14 mouse cellular contexts compared by ENCODE assay signal in genomic region chr11:66911811-66912210, GRCm38 (mm10). TPM values are rescaled to one million over a fixed set of nuclear protein-coding genes. Genes with fewer than 3 reads are reported as not detected.
DNase-seq lines count a peak whose midpoint lies in the region; ATAC-seq and TF ChIP-seq lines count a peak whose summit lies in the region.
"Had no signal": no experiment of that assay in that cellular context is flagged by ENCODE, and none has a peak within 500 bp of the region (broad histone marks: within the 10 kb centered on the region; RNA-seq: fewer than 3 reads in every experiment).

Gene Pirt, plus strand, starts transcription at chr11:66911981.

- no peaks in the 10 kb centered on the region for H3K36me3 ChIP-seq in midbrain, embryonic 11.5 days (ENCODE audit: control insufficient read depth, insufficient read depth, low read length)
- H3K36me3 ChIP-seq in midbrain, postnatal 0 days (ENCODE audit: insufficient read depth, low read length): no peaks in the 10 kb centered on the region
- H3K36me3 ChIP-seq in heart, postnatal 0 days (replicated peaks; ENCODE audit: control insufficient read depth, insufficient read depth, low read length): no peaks in the 10 kb centered on the region
- no peaks in the 10 kb centered on the region for H3K36me3 ChIP-seq in stomach, embryonic 15.5 days
- H3K36me3 ChIP-seq: limb, embryonic 10.5 days had no signal

- H3K27me3 ChIP-seq in midbrain, embryonic 11.5 days (ENCODE audit: control insufficient read depth, insufficient read depth, low read length): peaks cover 2% of the 10 kb centered on the region; the same call in 1 of the 2 replicates
- H3K27me3 ChIP-seq in midbrain, postnatal 0 days (ENCODE audit: insufficient read depth, low read length): no peaks in the 10 kb centered on the region
- no peaks in the 10 kb centered on the region for H3K27me3 ChIP-seq in heart, postnatal 0 days (ENCODE audit: control insufficient read depth, insufficient read depth, low read length)
- H3K27me3 ChIP-seq in stomach, embryonic 15.5 days (replicated peaks): no peaks in the 10 kb centered on the region; the same call in 1 of the 2 replicates

- 50% methylated on average over 10 of the region's 10 CpGs for WGBS in midbrain, embryonic 11.5 days
- 50% methylated on average over 10 of the region's 10 CpGs for WGBS in midbrain, postnatal 0 days
- 20% methylated on average over 10 of the region's 10 CpGs for WGBS in heart, postnatal 0 days
- WGBS in stomach, embryonic 15.5 days: 40% methylated on average over 10 of the region's 10 CpGs

- ATAC-seq in midbrain, embryonic 11.5 days (ENCODE audit: low FRiP score): no peak
- no peak for ATAC-seq in midbrain, postnatal 0 days (ENCODE audit: low FRiP score)
- no peak for ATAC-seq in heart, postnatal 0 days (ENCODE audit: insufficient read depth, low read depth)
- no peak for ATAC-seq in stomach, embryonic 15.5 days (ENCODE audit: insufficient read depth, low FRiP score, low read depth)

- no peak within 1 kb of the TSS for H3K27ac ChIP-seq in midbrain, embryonic 11.5 days (ENCODE audit: low read depth, low read length)
- H3K27ac ChIP-seq in midbrain, postnatal 0 days (ENCODE audit: low read depth, low read length): no peak within 1 kb of the TSS
- peak within 1 kb of the TSS; percentile 88 for H3K27ac ChIP-seq in heart, postnatal 0 days (ENCODE audit: low read depth)
- peak within 1 kb of the TSS; percentile 16; the same call in 1 of the 2 replicates for H3K27ac ChIP-seq in stomach, embryonic 15.5 days
- H3K27ac ChIP-seq: limb, embryonic 10.5 days had no signal

- no peak within 1 kb of the TSS for H3K9ac ChIP-seq in midbrain, embryonic 11.5 days (ENCODE audit: low read length)
- H3K9ac ChIP-seq in midbrain, postnatal 0 days (replicated peaks; ENCODE audit: low read length, poor library complexity, severe bottlenecking): no peak within 1 kb of the TSS
- peak within 1 kb of the TSS; percentile 34; the same call in 1 of the 2 replicates for H3K9ac ChIP-seq in heart, postnatal 0 days (replicated peaks; ENCODE audit: low read depth, low read length)
- H3K9ac ChIP-seq in stomach, embryonic 15.5 days: no peak within 1 kb of the TSS

- no peak for TF ChIP-seq CTCF in midbrain, postnatal 0 days (IDR thresholded peaks at IDR 0.05)
- TF ChIP-seq CTCF in heart, postnatal 0 days (IDR thresholded peaks at IDR 0.05; ENCODE audit: low read depth): no peak

- H3K4me1 ChIP-seq in midbrain, embryonic 11.5 days (ENCODE audit: control insufficient read depth, insufficient read depth, low read length): no peaks in the 10 kb centered on the region
- no peaks in the 10 kb centered on the region for H3K4me1 ChIP-seq in midbrain, postnatal 0 days (ENCODE audit: insufficient read depth, low read length)
- no peaks in the 10 kb centered on the region for H3K4me1 ChIP-seq in heart, postnatal 0 days (ENCODE audit: control insufficient read depth, insufficient read depth)
- H3K4me1 ChIP-seq in stomach, embryonic 15.5 days: peaks cover 10% of the 10 kb centered on the region; the same call in 1 of the 2 replicates
- H3K4me1 ChIP-seq: limb, embryonic 10.5 days had no signal

- no peak for DNase-seq in adrenal gland, adult 8-10 months
- DNase-seq in adrenal gland, adult 18-20 months (ENCODE audit: low spot score in 2 of 2): no peak
- peak; percentile 51 for DNase-seq in midbrain, embryonic 11.5 days (ENCODE audit: low spot score, missing footprints)
- DNase-seq in midbrain, postnatal 0 days (ENCODE audit: low spot score): no peak
- DNase-seq in heart, postnatal 0 days (ENCODE audit: low spot score): peak; percentile 24
- DNase-seq in urinary bladder, adult 18-20 months (ENCODE audit: low spot score in 2 of 2): no peak
- no peak for DNase-seq in ovary, adult 18-20 months (ENCODE audit: low spot score)
- DNase-seq: kidney, adult 9 months; thymus, postnatal 14 days had no signal

- no peak for TF ChIP-seq EP300 in heart, postnatal 0 days (IDR thresholded peaks at IDR 0.05; ENCODE audit: low read depth)

- no peak within 1 kb of the TSS for H3K4me3 ChIP-seq in midbrain, embryonic 11.5 days (ENCODE audit: low read depth, low read length)
- H3K4me3 ChIP-seq in midbrain, postnatal 0 days (ENCODE audit: low read depth, low read length): no peak within 1 kb of the TSS
- peak within 1 kb of the TSS; percentile 35 for H3K4me3 ChIP-seq in heart, postnatal 0 days (ENCODE audit: low read depth, low read length)
- no peak within 1 kb of the TSS for H3K4me3 ChIP-seq in stomach, embryonic 15.5 days (replicated peaks)
- H3K4me3 ChIP-seq: limb, embryonic 10.5 days had no signal

- H3K9me3 ChIP-seq in midbrain, embryonic 11.5 days (ENCODE audit: control insufficient read depth, low read length): no peaks in the 10 kb centered on the region
- no peaks in the 10 kb centered on the region for H3K9me3 ChIP-seq in midbrain, postnatal 0 days (ENCODE audit: low read length)
- H3K9me3 ChIP-seq in heart, postnatal 0 days (replicated peaks; ENCODE audit: control insufficient read depth, low read length): no peaks in the 10 kb centered on the region
- H3K9me3 ChIP-seq in stomach, embryonic 15.5 days: no peaks in the 10 kb centered on the region
- H3K9me3 ChIP-seq: limb, embryonic 10.5 days had no signal

- H3K4me2 ChIP-seq in midbrain, embryonic 11.5 days: no peak within 1 kb of the TSS
- no peak within 1 kb of the TSS for H3K4me2 ChIP-seq in midbrain, postnatal 0 days (ENCODE audit: low read depth, low read length, poor library complexity, severe bottlenecking)
- H3K4me2 ChIP-seq in heart, postnatal 0 days (ENCODE audit: low read depth, low read length): peak within 1 kb of the TSS; percentile 51
- peak within 1 kb of the TSS; percentile 30; the same call in 1 of the 2 replicates for H3K4me2 ChIP-seq in stomach, embryonic 15.5 days

RNA-seq across cellular contexts. Expression of gene Pirt, which starts in this region (rescaled TPM):
- total RNA-seq in adrenal gland, adult 8-10 months (2022): 10 to 100 TPM in 3 of 4 experiments, 1 to 10 TPM in 1; 9.3 to 20.8 (median 14.1) TPM
- total RNA-seq in adrenal gland, adult 18-20 months (2021): 1 to 10 TPM; 7.5 to 9.9 TPM
- 0.40 and 0.60 TPM in 2 replicates for polyA plus RNA-seq in midbrain, embryonic 11.5 days (2014; fragmentation: Nextera tagmentation; extraction: Ambion mirVana)
- 0.76 and 1.4 TPM in 2 replicates for total RNA-seq in midbrain, postnatal 0 days (2014; rRNA removed)
- 0.47 and 0.59 TPM in 2 replicates for polyA plus RNA-seq in midbrain, postnatal 0 days (2015; fragmentation: Nextera tagmentation; extraction: Ambion mirVana)
- total RNA-seq in heart, postnatal 0 days (2014; rRNA removed; ENCODE audit: low replicate concordance): 18.7 and 24.5 TPM in 2 replicates
- polyA plus RNA-seq in heart, postnatal 0 days (2015; fragmentation: Nextera tagmentation; extraction: Ambion mirVana): 10.5 and 15.0 TPM in 2 replicates
- 4.9 and 5.6 TPM in 2 replicates for polyA plus RNA-seq in stomach, embryonic 15.5 days (2015; fragmentation: Nextera tagmentation; extraction: Ambion mirVana)
- total RNA-seq: hematopoietic stem cell, adult 5-6 weeks; MEL; monocyte, adult 5-6 weeks had no signal
- polyA plus RNA-seq: limb, embryonic 10.5 days had no signal

Comparison
In these comparisons a context has a peak if more than half of its experiments do, and no peak if none do; other contexts are left out.
1. Peak in DNase-seq in midbrain, embryonic 11.5 days; RNA of the gene not detected or under 1 TPM.
2. H3K27ac ChIP-seq: peak in heart, postnatal 0 days (single experiment) and stomach, embryonic 15.5 days (single experiment); none in midbrain, embryonic 11.5 days (single experiment) and midbrain, postnatal 0 days (single experiment).
3. H3K4me2 ChIP-seq: peak in heart, postnatal 0 days (single experiment) and stomach, embryonic 15.5 days (single experiment); none in midbrain, embryonic 11.5 days (single experiment) and midbrain, postnatal 0 days (single experiment).